Mouse (Mus musculus) adrenal gland (tissue): Measurements from ENCODE around the gene Defb22.

ENCODE experiments used
- intact Hi-C: fragments of 180-260 bp; cut with DNase I; formaldehyde crosslinking; loops from one replicate; pipeline ENCODE4 v1.15.1; 2025

Gene Defb22

DNA sequence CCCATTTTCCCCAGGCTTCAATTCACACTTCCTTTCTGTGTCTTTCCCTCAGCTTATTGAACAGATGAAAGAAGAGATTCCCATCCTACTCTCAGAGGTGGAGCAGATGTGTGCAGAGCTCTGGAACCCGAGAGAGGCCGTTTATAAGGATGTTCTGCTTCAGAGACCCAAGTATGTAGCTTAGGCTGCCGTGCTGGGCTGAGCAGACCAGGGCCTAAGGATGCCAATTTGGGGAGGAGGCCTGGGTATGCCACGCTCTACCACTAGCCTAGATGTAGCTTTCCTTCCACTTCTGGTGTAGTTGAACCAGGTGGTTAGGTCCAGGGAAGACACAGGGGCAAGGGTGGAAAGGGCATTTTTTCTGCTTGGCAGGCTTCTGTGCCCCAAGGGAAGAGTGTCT lies 47.6 kb downstream of the Defb22 start:
- intact Hi-C loops = no loop called here

DNA sequence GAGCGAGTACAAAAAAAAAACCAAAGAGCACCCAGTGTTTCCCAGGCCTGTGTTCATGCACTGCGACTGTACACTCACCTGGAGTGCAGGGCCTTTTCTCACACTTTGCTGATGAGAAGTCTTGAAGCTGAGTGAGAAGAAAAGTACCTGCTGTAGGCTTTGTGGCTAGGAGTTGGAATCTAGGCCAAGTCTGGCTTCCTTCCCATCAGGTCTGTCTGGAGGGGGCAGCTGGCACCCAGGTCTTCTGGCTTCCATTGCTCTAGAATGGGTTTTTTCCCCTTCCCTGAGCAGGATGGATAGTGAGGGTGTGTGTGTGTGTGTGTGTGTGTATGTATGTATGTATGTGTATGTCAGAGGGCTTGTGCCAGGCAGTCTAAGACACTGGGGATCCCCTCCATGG lies 50.1 kb downstream of the Defb22 start:
- intact Hi-C loops = no loop called here

DNA sequence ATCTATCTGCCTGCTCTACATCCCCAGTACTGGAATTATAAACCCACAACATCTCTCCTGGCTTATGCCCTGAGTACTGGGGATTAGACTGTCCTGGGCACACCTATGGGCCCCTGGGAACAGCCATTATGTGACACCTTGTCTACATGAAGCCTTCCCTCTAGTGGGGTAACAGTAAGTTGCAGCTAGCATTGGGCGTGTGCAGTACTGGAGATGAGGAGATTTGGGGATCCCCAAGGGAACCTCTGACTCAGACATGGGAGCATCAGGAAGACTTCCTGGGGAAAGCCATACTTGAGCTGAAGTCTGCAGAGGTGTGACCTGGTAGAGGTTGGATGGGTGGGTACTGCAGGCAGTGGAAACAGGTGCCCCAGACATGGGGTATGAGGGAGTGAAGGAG lies 51.0 kb downstream of the Defb22 start:
- intact Hi-C loops = no loop called here

DNA sequence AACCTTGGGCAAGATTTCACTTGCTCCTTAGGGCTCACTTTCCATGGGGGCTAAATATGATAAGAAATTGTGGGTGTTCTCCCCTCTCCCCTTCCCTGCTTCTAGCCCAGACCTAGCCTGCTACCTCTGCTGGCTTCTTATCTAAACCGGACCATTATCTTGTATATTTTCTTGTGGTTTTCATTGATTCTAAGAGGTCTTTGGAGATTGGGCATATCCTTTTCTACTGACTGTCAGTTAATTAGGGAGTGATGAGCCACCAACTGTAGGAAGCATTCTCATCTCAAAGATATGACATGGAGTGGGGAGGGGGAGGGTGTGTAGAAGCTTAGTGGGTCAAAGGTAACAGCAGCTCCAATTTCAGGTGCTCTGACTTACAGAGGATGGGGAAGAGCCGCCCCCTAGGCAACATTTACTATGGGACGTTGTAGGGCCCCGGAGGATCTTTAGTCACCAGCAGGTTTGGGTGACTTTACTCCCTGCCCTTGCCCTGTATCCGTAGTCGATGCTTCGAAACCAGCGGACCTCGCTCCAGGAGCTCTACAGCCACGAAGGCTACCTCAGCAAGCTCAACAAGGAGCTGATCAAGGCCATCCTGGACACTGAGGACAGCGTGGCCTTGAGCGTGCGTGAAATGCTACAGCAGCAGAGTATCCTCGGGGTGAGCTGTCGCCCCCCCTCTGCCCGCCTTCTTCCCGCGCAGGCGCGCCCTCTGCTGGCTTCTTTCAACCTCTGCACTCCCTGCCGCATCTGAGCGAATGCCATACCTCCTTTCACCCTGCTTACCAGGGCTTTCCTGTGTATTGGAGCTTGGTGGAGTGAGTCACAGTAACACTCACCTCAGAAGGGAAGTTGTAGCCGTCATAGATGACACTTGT lies 52.7 kb downstream of the Defb22 start:
- intact Hi-C loops = loop anchor here (1.0 kb wide), 1 partner anchor 44 kb away; no protein-coding TSS in a partner anchor

DNA sequence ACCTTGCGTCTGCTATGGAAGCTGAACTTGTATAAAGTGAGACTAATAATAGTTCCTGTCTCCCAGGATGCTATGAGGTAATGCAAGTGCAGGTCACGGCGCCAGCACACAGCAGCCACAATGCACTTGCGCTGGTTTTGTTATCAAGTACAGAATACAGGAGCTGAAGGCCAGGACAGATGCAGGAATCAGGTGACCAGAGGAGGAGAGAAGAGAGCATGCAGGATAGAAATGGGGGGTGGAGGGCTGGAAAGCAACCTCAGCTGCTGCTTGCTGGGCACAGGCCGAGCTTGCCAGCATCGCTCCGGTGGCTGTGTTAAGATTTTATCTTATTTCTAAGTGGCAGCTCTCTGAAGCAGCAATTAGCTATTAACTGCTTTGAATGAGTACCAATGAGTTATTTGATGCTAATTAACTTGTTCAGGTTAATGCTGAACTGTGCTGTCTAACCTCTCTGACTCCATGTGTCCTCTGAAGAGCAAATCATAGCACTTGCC lies 53.5 kb downstream of the Defb22 start:
- intact Hi-C loops = no loop called here
